Mouse (Mus musculus): ENCODE results near the gene 4933402N03Rik. TPM values are rescaled to one million over a fixed set of nuclear protein-coding genes. Genes with fewer than 3 reads are reported as not detected.

4933402N03Rik gene
- polyA plus RNA-seq (2016; fragmentation: Nextera tagmentation; extraction: Ambion mirVana) = not detected in 2 replicates

DNA sequence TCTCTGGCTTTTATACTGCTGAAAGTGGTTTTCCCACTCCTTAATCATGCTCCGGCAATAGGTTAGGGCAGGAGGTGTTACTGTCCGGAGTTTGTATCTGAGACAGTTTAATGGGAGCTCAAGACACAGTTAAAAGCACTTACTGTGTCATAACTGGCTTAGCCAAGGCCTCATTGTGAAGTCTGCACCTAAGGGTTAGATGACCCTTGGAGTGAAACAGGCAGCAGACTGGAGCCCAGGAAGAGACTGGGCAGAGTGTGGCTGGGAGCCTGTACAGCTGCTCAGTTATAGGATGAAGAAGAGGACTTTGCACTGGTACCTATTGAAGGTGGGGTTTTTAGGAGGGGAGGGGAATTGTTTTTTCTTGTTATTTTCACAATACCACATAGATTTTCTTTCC, at the start of gene 4933402N03Rik:
Gene 4933402N03Rik (minus strand): TSS at position 101 of the 400 bp plus-strand sequence.
- no peak within 1 kb of the TSS for H3K27ac ChIP-seq (replicated peaks)

GRCm38 (mm10) chr7:131187996-131188395, 41.9 kb upstream of the 4933402N03Rik start:
- Histone ChIP-seq H3K4me1 (no peaks in the 10 kb centered on the region), H3K9me3 (no peaks in the 10 kb centered on the region), H3K27me3 (replicated peaks; ENCODE audit: low read depth, poor library complexity, severe bottlenecking) (no peaks in the 10 kb centered on the region), H3K36me3 (replicated peaks) (no peaks in the 10 kb centered on the region), H3K4me3 (no peak overlapping the region), H3K27ac (replicated peaks) (no peak overlapping the region)
- DNase-seq (ENCODE audit: low spot score) = no peak
- 95% methylated on average over 14 of the region's 14 CpGs for WGBS

More for the DNA sequence above, at the start of gene 4933402N03Rik:
- Histone ChIP-seq H3K36me3 (replicated peaks) (no peaks in the 10 kb centered on the region), H3K4me1 (no peaks in the 10 kb centered on the region), H3K4me3 (no peak within 1 kb of the TSS), H3K27me3 (replicated peaks; ENCODE audit: low read depth, poor library complexity, severe bottlenecking) (no peaks in the 10 kb centered on the region), H3K9me3 (no peaks in the 10 kb centered on the region)
- 87% methylated on average over 2 of the region's 2 CpGs for WGBS
- DNase-seq (ENCODE audit: low spot score) = no peak

GRCm38 (mm10) chr7:131187047-131187446, 40.9 kb upstream of the 4933402N03Rik start:
- Histone ChIP-seq H3K36me3 (replicated peaks) (no peaks in the 10 kb centered on the region), H3K4me1 (no peaks in the 10 kb centered on the region), H3K27me3 (replicated peaks; ENCODE audit: low read depth, poor library complexity, severe bottlenecking) (no peaks in the 10 kb centered on the region), H3K9me3 (no peaks in the 10 kb centered on the region), H3K4me3 (no peak overlapping the region), H3K27ac (replicated peaks) (no peak overlapping the region)
- WGBS = 75% methylated on average over 8 of the region's 8 CpGs
- DNase-seq (ENCODE audit: low spot score) = no peak

- 71% methylated on average over 8 of the region's 8 CpGs for WGBS
- no peak overlapping the region for H3K4me3 ChIP-seq
Measured at GRCm38 (mm10) chr7:131184339-131184738, 38.2 kb upstream of the 4933402N03Rik start.

DNA sequence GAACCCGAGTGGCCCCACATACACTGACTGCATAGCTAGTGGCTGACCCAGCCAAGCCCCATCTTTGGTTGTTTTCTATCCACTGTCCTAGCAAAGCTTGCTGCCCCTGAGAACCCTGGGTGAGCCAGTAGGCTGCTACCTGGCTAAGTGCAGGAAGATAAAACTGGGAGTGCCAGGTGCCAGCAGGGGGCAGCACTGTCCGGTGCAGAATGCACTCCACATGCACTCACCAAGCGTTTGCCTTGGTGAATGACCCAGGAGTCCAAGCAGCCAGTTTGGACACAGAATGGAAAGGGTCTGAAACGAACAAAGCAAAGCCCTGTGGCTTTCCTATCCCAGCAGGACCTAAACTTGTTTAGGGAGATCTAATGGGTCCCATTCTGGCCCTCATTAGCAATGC, 36.6 kb upstream of the 4933402N03Rik start:
- Histone ChIP-seq H3K27ac (replicated peaks) (no peak overlapping the region), H3K4me3 (no peak overlapping the region), H3K36me3 (replicated peaks) (no peaks in the 10 kb centered on the region), H3K9me3 (no peaks in the 10 kb centered on the region), H3K27me3 (replicated peaks; ENCODE audit: low read depth, poor library complexity, severe bottlenecking) (no peaks in the 10 kb centered on the region), H3K4me1 (no peaks in the 10 kb centered on the region)
- DNase-seq (ENCODE audit: low spot score) = peak; percentile 52
- 38% methylated on average over 4 of the region's 4 CpGs for WGBS

More at GRCm38 (mm10) chr7:131184339-131184738, 38.2 kb upstream of the 4933402N03Rik start:
- Histone ChIP-seq H3K4me1 (no peaks in the 10 kb centered on the region), H3K9me3 (no peaks in the 10 kb centered on the region), H3K36me3 (replicated peaks) (no peaks in the 10 kb centered on the region), H3K27ac (replicated peaks) (no peak overlapping the region), H3K27me3 (replicated peaks; ENCODE audit: low read depth, poor library complexity, severe bottlenecking) (no peaks in the 10 kb centered on the region)
- no peak for DNase-seq (ENCODE audit: low spot score)

GRCm38 (mm10) chr7:131174121-131174520, 28.0 kb upstream of the 4933402N03Rik start, which contains the start of gene 5430419D17Rik:
Gene 5430419D17Rik (plus strand): TSS chr7:131174402.
- no peak for DNase-seq (ENCODE audit: low spot score)
- Histone ChIP-seq H3K9me3 (no peaks in the 10 kb centered on the region), H3K4me1 (no peaks in the 10 kb centered on the region), H3K27me3 (replicated peaks; ENCODE audit: low read depth, poor library complexity, severe bottlenecking) (no peaks in the 10 kb centered on the region), H3K27ac (replicated peaks) (no peak within 1 kb of the TSS), H3K36me3 (replicated peaks) (no peaks in the 10 kb centered on the region), H3K4me3 (no peak within 1 kb of the TSS)
- 86% methylated on average over 9 of the region's 9 CpGs for WGBS

DNA sequence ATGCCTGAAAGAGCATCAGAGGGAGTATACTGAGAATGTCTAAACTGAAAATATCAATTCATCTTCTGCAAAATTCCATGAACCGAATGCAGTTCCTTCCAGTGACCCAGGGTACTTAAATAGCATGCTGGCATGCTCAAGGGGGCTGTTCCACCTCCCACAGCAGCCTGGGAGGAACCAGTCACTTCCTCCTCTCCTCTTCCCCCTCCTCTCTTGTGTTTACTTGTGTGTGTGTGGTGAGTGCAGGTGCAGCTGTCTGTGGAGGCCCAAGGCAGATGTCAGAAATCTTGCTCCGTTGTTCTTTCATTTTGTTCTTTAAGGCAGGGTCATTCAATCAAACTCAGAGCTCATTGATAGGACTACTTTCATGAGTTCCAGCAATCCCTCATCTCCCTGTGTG, 23.0 kb upstream of the 4933402N03Rik start:
- H3K9me3 ChIP-seq = no peaks in the 10 kb centered on the region
- H3K27ac ChIP-seq (replicated peaks) = no peak overlapping the region
- H3K36me3 ChIP-seq (replicated peaks) = no peaks in the 10 kb centered on the region
- no peaks in the 10 kb centered on the region for H3K27me3 ChIP-seq (replicated peaks; ENCODE audit: low read depth, poor library complexity, severe bottlenecking)
- H3K4me1 ChIP-seq = no peaks in the 10 kb centered on the region
- 72% methylated on average over 2 of the region's 2 CpGs for WGBS
- no peak overlapping the region for H3K4me3 ChIP-seq
- DNase-seq (ENCODE audit: low spot score) = no peak

- H3K9me3 ChIP-seq = no peaks in the 10 kb centered on the region
- H3K27ac ChIP-seq (replicated peaks) = no peak overlapping the region
- WGBS = 82% methylated on average over 3 of the region's 3 CpGs
- no peak overlapping the region for H3K4me3 ChIP-seq
- no peak for DNase-seq (ENCODE audit: low spot score)
- H3K4me1 ChIP-seq = no peaks in the 10 kb centered on the region
- H3K27me3 ChIP-seq (replicated peaks; ENCODE audit: low read depth, poor library complexity, severe bottlenecking) = no peaks in the 10 kb centered on the region
- no peaks in the 10 kb centered on the region for H3K36me3 ChIP-seq (replicated peaks)
Measured at GRCm38 (mm10) chr7:131167771-131168170, 21.7 kb upstream of the 4933402N03Rik start.

- Histone ChIP-seq H3K36me3 (replicated peaks) (no peaks in the 10 kb centered on the region), H3K4me1 (no peaks in the 10 kb centered on the region), H3K9me3 (no peaks in the 10 kb centered on the region), H3K27ac (replicated peaks) (no peak overlapping the region), H3K27me3 (replicated peaks; ENCODE audit: low read depth, poor library complexity, severe bottlenecking) (no peaks in the 10 kb centered on the region), H3K4me3 (no peak overlapping the region)
- 70% methylated on average over 7 of the region's 7 CpGs for WGBS
- no peak for DNase-seq (ENCODE audit: low spot score)
Measured at GRCm38 (mm10) chr7:131162251-131162650, 16.1 kb upstream of the 4933402N03Rik start.

- H3K9me3 ChIP-seq = no peaks in the 10 kb centered on the region
- no peaks in the 10 kb centered on the region for H3K27me3 ChIP-seq (replicated peaks; ENCODE audit: low read depth, poor library complexity, severe bottlenecking)
- no peak overlapping the region for H3K27ac ChIP-seq (replicated peaks)
- WGBS = 82% methylated on average over 5 of the region's 5 CpGs
- H3K4me3 ChIP-seq = no peak overlapping the region
- H3K36me3 ChIP-seq (replicated peaks) = no peaks in the 10 kb centered on the region
- DNase-seq (ENCODE audit: low spot score) = no peak
- no peaks in the 10 kb centered on the region for H3K4me1 ChIP-seq
Measured at GRCm38 (mm10) chr7:131153044-131153443, 6.9 kb upstream of the 4933402N03Rik start.

- Histone ChIP-seq H3K36me3 (replicated peaks) (no peaks in the 10 kb centered on the region), H3K27ac (replicated peaks) (no peak overlapping the region), H3K9me3 (no peaks in the 10 kb centered on the region), H3K27me3 (replicated peaks; ENCODE audit: low read depth, poor library complexity, severe bottlenecking) (no peaks in the 10 kb centered on the region), H3K4me1 (no peaks in the 10 kb centered on the region), H3K4me3 (no peak overlapping the region)
- no peak for DNase-seq (ENCODE audit: low spot score)
- WGBS = 86% methylated on average over 3 of the region's 3 CpGs
Measured at GRCm38 (mm10) chr7:131150179-131150578, 4.1 kb upstream of the 4933402N03Rik start.

DNA sequence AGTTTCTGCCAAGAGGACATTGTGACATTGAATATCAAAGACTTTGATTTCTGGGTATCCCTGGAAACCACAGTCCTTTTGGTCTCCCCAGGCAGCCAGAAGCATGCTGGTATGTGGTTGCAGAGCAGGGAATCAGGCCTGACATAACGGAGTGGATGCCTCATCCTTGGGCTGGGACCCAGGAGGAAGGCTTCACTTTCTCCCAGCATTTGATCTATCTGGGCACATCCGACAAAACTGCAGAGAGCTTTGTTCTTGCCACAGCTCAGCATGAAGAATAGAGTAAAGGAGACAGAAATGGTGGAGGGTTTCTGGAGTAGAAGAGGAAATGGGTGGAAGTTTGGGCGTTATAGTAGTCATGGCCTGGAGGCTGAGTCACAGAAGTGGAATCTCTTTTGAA, 12.9 kb downstream of the 4933402N03Rik start:
- DNase-seq (ENCODE audit: low spot score) = no peak
- H3K4me3 ChIP-seq = no peak overlapping the region
- no peak overlapping the region for H3K27ac ChIP-seq (replicated peaks)
- no peaks in the 10 kb centered on the region for H3K4me1 ChIP-seq
- H3K27me3 ChIP-seq (replicated peaks; ENCODE audit: low read depth, poor library complexity, severe bottlenecking) = no peaks in the 10 kb centered on the region
- 77% methylated on average over 3 of the region's 3 CpGs for WGBS
- H3K36me3 ChIP-seq (replicated peaks) = no peaks in the 10 kb centered on the region
- H3K9me3 ChIP-seq = no peaks in the 10 kb centered on the region

- no peak overlapping the region for H3K27ac ChIP-seq (replicated peaks)
- no peaks in the 10 kb centered on the region for H3K36me3 ChIP-seq (replicated peaks)
- no peaks in the 10 kb centered on the region for H3K9me3 ChIP-seq
- 72% methylated on average over 12 of the region's 12 CpGs for whole genome bisulfite sequencing
- DNase-seq (ENCODE audit: low spot score) = peak; percentile 24
- no peak overlapping the region for H3K4me3 ChIP-seq
- no peaks in the 10 kb centered on the region for H3K27me3 ChIP-seq (replicated peaks; ENCODE audit: low read depth, poor library complexity, severe bottlenecking)
- H3K4me1 ChIP-seq = no peaks in the 10 kb centered on the region
Measured at GRCm38 (mm10) chr7:131130021-131130420, 16.1 kb downstream of the 4933402N03Rik start.

Measured in embryonic facial prominence, embryonic 10.5 days (tissue).